Mouse (Mus musculus): ENCODE data around the gene Fbxw10.

GRCm38 (mm10) chr11:62815438-62815837, 31.4 kb upstream of the Fbxw10 start:
- no peak for TF ChIP-seq POLR2A (IDR thresholded peaks at IDR 0.05; ENCODE audit: insufficient read length, low read depth)
- no peak for TF ChIP-seq MAX (IDR thresholded peaks at IDR 0.05; ENCODE audit: low read depth)

Measured in myocyte (in vitro differentiated cells).